Mouse (Mus musculus) myocyte (in vitro differentiated cells): ENCODE measurements around the gene Cgnl1.

ENCODE experiments used
- CEBPB ChIP-seq: IDR thresholded peaks from 2 replicates; pipeline ENCODE4 v1.6.1; 2011; ENCODE audit warnings: mild to moderate bottlenecking, moderate library complexity; ENCODE audit not compliant: poor library complexity, insufficient read depth, severe bottlenecking
- MAX ChIP-seq: IDR thresholded peaks from one replicate; pipeline ENCODE4 v1.6.1; 2011; ENCODE audit warnings: low read depth, mild to moderate bottlenecking, control low read depth
- MYOG ChIP-seq, 3 experiments: IDR thresholded peaks; one replicate each; pipeline ENCODE4 v1.6.1; 2011; ENCODE audit warnings: control low read depth in 2 of 3, low read depth in 2 of 3, mild to moderate bottlenecking in 2 of 3; ENCODE audit not compliant: insufficient read length in 2 of 3, control insufficient read depth in 1 of 3, insufficient read depth in 1 of 3
- POLR2A ChIP-seq: IDR thresholded peaks from one replicate; pipeline ENCODE4 v1.6.1; 2011; ENCODE audit warnings: low read depth, mild to moderate bottlenecking, control low read depth, moderate library complexity; ENCODE audit not compliant: insufficient read length
- REST ChIP-seq: IDR thresholded peaks from one replicate; pipeline ENCODE4 v1.6.1; 2011; ENCODE audit warnings: mild to moderate bottlenecking, control low read depth, moderate library complexity; ENCODE audit not compliant: insufficient read depth, insufficient read length
- SRF ChIP-seq: IDR thresholded peaks from one replicate; pipeline ENCODE4 v1.6.1; 2011; ENCODE audit warnings: low read depth; ENCODE audit not compliant: control insufficient read depth, insufficient read length
- TCF12 ChIP-seq: IDR thresholded peaks from one replicate; pipeline ENCODE4 v1.6.1; 2011; ENCODE audit warnings: mild to moderate bottlenecking, control low read depth; ENCODE audit not compliant: poor library complexity, insufficient read depth, severe bottlenecking
- TCF3 ChIP-seq: IDR thresholded peaks from one replicate; pipeline ENCODE4 v1.6.1; 2011; ENCODE audit warnings: low read depth, control low read depth; ENCODE audit not compliant: insufficient read length
- USF1 ChIP-seq: IDR thresholded peaks from one replicate; pipeline ENCODE4 v1.6.1; 2011; ENCODE audit warnings: low read depth, mild to moderate bottlenecking, control low read depth, moderate library complexity

GRCm38 (mm10) chr9:71810723-71811122 lies 39.3 kb upstream of the Cgnl1 start:
- TF ChIP-seq USF1 (no peak), TCF12 (no peak), MYOG (IDR thresholded peaks at IDR 0.05; ENCODE audit: control insufficient read depth in 1 of 3, insufficient read depth in 1 of 3, insufficient read length in 2 of 3, low read depth in 2 of 3) (no peak), MAX (no peak), CEBPB (no peak), POLR2A (no peak), SRF (no peak), TCF3 (no peak), REST (no peak)
